Mouse (Mus musculus) neural tube, embryonic 12.5 days (tissue): ENCODE measurements at regions not wholly inside any gene's neighbourhood (a gene's known extent, or its start where the extent isn't known, plus 50 kb on each side); places are given as distances from the start of the nearest gene placed in this dataset.
"Not testable (repeated sequence)": the region's sequence is repeated elsewhere in the genome, so short reads cannot be mapped to it uniquely, and the experiment has no call there.

Source experiments
- ATAC-seq: fragments of 200-750 bp; cut with Nextera tagmentation; 2 replicates; pipeline ENCODE4 v1.8.0; 2017; ENCODE audit warnings: low read depth, mild to moderate bottlenecking, moderate TSS enrichment, moderate library complexity; ENCODE audit not compliant: low FRiP score
- H3K27ac ChIP-seq: fragments of 300-500 bp; sonication (generic); 2 replicates; pipeline ENCODE4 v1.5.1; 2016
- H3K27me3 ChIP-seq: fragments of 300-500 bp; sonication (generic); replicated peaks from 2 replicates; pipeline ENCODE4 v1.6.1; 2016; ENCODE audit warnings: mild to moderate bottlenecking
- H3K36me3 ChIP-seq: fragments of 300-500 bp; sonication (generic); 2 replicates; pipeline ENCODE4 v1.6.1; 2016; ENCODE audit warnings: mild to moderate bottlenecking
- H3K4me1 ChIP-seq: fragments of 300-500 bp; sonication (generic); 2 replicates; pipeline ENCODE4 v1.6.1; 2016
- H3K4me2 ChIP-seq: fragments of 300-500 bp; sonication (generic); replicated peaks from 2 replicates; pipeline ENCODE4 v1.6.1; 2016; ENCODE audit warnings: mild to moderate bottlenecking
- H3K4me3 ChIP-seq: fragments of 300-500 bp; sonication (generic); 2 replicates; pipeline ENCODE4 v1.5.1; 2016
- H3K9ac ChIP-seq: fragments of 300-500 bp; sonication (generic); 2 replicates; pipeline ENCODE4 v1.6.1; 2016; ENCODE audit warnings: mild to moderate bottlenecking
- H3K9me3 ChIP-seq: fragments of 300-500 bp; sonication (generic); 2 replicates; pipeline ENCODE4 v1.6.1; 2016; ENCODE audit warnings: mild to moderate bottlenecking
- WGBS: fragments of 180-500 bp; shearing (Covaris S2); methylation state at CpG from one replicate; pipeline ENCODE4 v1.1.7; 2016; 5-methylcytosine and 5-hydroxymethylcytosine counted together

DNA sequence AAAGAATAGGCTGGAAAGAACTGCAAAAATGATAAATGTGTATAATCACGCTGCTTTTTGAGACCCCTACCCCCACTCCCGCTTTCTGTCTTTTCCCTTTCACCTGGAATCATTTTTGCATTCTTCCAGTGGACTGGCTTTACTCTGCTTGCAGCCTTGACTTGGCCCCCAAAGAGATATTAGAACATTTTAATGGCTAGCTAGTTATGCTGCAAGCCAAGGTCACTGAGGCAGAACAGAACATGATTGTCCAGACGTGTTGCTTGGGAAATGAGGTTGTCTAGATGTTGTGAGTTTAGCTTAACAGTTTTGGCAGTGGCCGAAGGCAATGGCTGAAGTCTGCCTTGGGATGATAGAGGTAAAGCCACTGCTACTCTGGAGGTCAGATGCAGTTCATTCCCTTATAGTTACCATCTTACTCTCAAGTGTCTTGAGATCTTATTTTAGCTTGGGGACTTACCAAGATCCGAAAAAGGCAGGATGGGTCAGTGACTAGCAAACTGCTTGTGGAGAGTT, 87.9 kb upstream of the Tars start:
- no peak overlapping the region for H3K4me2 ChIP-seq
- no peaks in the 10 kb centered on the region for H3K36me3 ChIP-seq
- no peak overlapping the region for H3K9ac ChIP-seq
- no peaks in the 10 kb centered on the region for H3K4me1 ChIP-seq
- H3K9me3 ChIP-seq, result no peaks in the 10 kb centered on the region
- H3K27me3 ChIP-seq, result no peaks in the 10 kb centered on the region
- WGBS, result 81% methylated on average over 5 of the region's 5 CpGs
- no peak for ATAC-seq
- H3K4me3 ChIP-seq, result no peak overlapping the region
- no peak overlapping the region for H3K27ac ChIP-seq

DNA sequence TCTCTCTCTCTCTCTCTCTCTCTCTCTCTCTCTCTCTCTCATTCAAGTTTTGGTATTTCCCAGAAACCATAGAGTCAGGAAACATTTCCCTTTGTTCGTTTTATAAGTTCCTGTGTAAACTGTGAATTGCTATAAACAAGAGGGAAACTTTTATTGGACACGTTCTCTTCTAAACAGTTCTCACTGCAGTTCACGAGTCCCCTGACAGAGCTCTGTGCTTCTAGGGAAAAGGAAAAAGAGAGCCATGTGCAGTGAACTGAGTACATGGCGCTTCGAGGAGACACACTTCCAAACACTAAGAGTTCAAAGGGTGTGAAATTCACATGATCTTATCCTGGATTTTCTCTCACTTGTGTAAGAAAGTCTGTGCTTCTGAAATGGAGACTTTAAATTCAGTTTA, 84.5 kb upstream of the Tars start:
- ATAC-seq, result no peak

DNA sequence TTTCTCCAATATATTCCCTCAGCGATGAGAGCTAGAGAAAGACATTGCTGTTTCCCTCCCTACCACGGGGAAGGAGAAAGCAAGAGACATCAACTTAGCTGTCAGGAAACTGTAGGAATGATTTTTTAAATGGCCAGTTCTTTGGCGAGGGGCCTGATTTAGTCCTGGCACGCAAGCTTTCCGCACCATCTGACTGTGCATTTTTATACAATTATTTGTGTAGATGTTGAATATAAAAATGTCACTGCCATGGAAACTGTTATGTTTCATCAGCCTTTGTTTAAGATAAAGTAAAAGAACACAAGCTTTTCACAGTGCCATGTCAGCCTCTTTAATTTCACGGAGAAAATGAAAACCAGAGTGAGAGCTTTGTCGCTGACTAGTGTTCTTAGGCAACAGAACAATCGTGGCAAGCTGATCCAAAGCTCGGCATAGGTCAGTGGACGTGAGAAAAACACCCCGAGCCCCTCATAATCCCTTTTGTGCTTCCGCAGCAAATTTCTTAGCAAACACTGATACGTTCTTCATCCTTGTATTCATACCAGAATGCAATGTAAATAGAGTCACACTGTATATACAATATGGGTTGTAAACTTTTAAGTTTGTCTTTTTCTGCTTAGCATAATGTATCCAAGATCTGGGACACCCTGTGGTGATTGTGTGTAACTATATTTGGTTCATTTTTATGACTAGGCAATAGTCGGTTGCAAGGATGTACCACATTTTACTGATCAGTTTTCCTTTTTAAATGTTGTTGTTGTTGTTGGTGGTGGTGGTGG, 79.9 kb upstream of the Tars start:
- no peak for ATAC-seq
- H3K36me3 ChIP-seq, result no peaks in the 10 kb centered on the region
- no peak overlapping the region for H3K4me2 ChIP-seq
- H3K9ac ChIP-seq, result no peak overlapping the region
- no peaks in the 10 kb centered on the region for H3K27me3 ChIP-seq
- 81% methylated on average over 14 of the region's 14 CpGs for WGBS
- H3K4me1 ChIP-seq, result no peaks in the 10 kb centered on the region
- H3K4me3 ChIP-seq, result no peak overlapping the region
- no peak overlapping the region for H3K27ac ChIP-seq
- no peaks in the 10 kb centered on the region for H3K9me3 ChIP-seq

More for the DNA sequence above, 84.5 kb upstream of the Tars start:
- H3K4me2 ChIP-seq, result no peak overlapping the region
- H3K27me3 ChIP-seq, result no peaks in the 10 kb centered on the region
- H3K27ac ChIP-seq, result no peak overlapping the region
- no peaks in the 10 kb centered on the region for H3K9me3 ChIP-seq
- no peaks in the 10 kb centered on the region for H3K4me1 ChIP-seq
- WGBS, result 77% methylated on average over 5 of the region's 5 CpGs
- no peaks in the 10 kb centered on the region for H3K36me3 ChIP-seq
- no peak overlapping the region for H3K4me3 ChIP-seq
- H3K9ac ChIP-seq, result no peak overlapping the region

DNA sequence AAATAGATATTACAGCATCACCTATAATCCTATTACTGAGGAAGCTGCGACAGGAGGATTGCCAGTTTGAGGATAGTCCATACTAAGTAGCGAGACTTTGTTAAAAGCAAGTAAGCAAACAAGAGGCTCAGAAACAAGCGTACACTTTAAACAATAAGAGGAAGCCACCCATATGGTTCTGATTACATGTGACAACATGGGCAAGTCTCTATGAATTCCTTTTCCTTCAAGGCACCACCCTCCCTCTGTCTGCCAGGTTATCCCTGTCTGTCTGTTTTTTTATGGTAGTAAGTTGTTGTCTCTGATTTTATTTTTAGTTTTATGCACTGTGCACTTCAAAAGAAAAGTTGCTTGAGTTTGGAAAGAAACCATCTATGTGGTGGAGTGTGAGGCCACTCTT, 76.8 kb upstream of the Tars start:
- H3K27ac ChIP-seq, result no peak overlapping the region
- no peaks in the 10 kb centered on the region for H3K4me1 ChIP-seq
- no peaks in the 10 kb centered on the region for H3K27me3 ChIP-seq
- WGBS, result 88% methylated on average over 3 of the region's 3 CpGs
- H3K4me2 ChIP-seq, result no peak overlapping the region
- ATAC-seq, result no peak
- no peak overlapping the region for H3K9ac ChIP-seq
- no peaks in the 10 kb centered on the region for H3K9me3 ChIP-seq
- no peaks in the 10 kb centered on the region for H3K36me3 ChIP-seq
- H3K4me3 ChIP-seq, result no peak overlapping the region

DNA sequence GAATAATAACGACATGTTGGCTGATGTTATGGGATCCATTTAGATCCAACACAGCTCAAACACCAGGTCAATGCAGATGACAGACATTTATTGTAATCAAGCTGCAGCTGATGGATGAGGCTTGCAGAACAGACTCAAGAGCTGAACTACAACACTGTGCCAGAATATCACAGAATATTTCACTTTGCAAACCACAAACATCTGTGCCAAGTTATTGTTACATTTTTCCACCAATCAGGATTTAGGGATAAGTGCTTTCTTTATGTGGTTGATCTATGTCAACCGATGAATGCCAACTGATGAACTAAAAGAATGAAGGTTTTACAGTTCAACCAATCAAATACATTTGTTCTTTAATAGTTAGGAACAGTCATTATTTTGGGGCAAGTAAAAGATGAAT, 63.9 kb upstream of the Tars start:
- H3K4me1 ChIP-seq, result no peaks in the 10 kb centered on the region
- no peaks in the 10 kb centered on the region for H3K27me3 ChIP-seq
- no peak overlapping the region for H3K9ac ChIP-seq
- no peak for ATAC-seq
- WGBS, result 87% methylated on average over 2 of the region's 2 CpGs
- no peaks in the 10 kb centered on the region for H3K36me3 ChIP-seq
- H3K9me3 ChIP-seq, result no peaks in the 10 kb centered on the region
- H3K4me3 ChIP-seq, result no peak overlapping the region
- H3K4me2 ChIP-seq, result no peak overlapping the region
- H3K27ac ChIP-seq, result no peak overlapping the region

DNA sequence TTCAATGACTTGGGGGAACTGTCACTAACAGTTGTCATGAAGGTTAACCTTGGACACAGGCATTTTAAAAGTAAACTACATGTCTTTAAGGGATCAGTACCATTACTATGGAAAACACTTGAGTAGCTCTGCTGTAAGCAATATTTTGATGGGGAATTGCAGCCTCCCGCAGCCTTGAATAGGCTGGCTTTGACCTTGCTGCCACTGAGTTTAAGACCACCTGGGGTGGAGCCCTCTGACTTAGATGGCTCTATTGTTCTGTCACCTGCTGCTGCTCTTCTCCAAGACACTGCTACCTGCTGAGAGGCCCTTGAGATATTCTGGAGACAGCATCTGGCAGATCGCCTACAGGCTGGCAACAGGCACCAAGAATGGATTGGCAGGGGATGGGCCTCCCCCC, 62.1 kb upstream of the Tars start:
- not testable (repeated sequence) for H3K4me1 ChIP-seq, H3K4me3 ChIP-seq, H3K36me3 ChIP-seq, ATAC-seq, H3K9ac ChIP-seq, H3K27ac ChIP-seq, H3K4me2 ChIP-seq, H3K9me3 ChIP-seq, H3K27me3 ChIP-seq
- WGBS, result 20% methylated on average over 2 of the region's 2 CpGs

DNA sequence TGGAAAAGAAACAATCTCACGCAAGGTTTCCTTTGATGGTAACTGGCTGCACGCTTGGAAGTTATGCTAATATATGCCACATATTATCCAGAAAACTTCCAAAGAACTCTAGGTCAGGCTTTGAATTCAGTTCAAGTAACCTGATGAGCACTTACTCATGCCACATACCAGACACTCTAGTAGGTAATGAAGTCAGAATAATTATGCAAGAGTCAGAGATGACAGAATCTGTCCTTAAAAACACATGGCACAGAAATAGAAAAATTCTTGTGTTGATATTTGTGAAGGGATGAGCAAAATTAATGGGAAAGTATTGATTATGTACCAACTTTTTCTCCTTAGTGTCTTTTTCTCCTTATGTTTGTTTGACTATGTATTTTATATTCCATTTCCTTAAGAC, 59.8 kb upstream of the Tars start:
- no peaks in the 10 kb centered on the region for H3K27me3 ChIP-seq
- no peaks in the 10 kb centered on the region for H3K9me3 ChIP-seq
- H3K4me1 ChIP-seq, result no peaks in the 10 kb centered on the region
- no peak overlapping the region for H3K27ac ChIP-seq
- no peak overlapping the region for H3K9ac ChIP-seq
- ATAC-seq, result no peak
- no peaks in the 10 kb centered on the region for H3K36me3 ChIP-seq
- H3K4me3 ChIP-seq, result no peak overlapping the region
- WGBS, result 96% methylated on average over 2 of the region's 2 CpGs
- H3K4me2 ChIP-seq, result no peak overlapping the region

DNA sequence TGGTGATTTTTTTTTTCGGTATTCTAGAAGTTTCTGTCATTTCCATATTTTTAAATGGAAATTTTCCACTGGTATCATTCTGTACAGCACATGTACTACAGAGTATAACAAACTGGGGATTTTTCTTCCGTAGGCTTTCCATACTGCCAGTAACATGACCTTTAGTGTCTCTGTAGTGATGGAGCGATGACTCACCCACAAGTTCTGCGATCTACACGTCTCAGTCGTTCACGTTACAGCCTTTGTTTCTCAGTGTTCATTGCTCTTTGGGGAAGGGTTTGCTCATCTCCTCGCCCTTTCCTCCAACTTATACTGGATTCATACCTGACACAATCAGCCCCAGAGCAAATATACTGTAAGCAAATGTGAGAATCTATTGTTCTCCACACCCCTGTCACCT, 57.8 kb upstream of the Tars start:
- no peaks in the 10 kb centered on the region for H3K27me3 ChIP-seq
- no peaks in the 10 kb centered on the region for H3K9me3 ChIP-seq
- no peak for ATAC-seq
- 83% methylated on average over 8 of the region's 8 CpGs for WGBS
- H3K4me1 ChIP-seq, result no peaks in the 10 kb centered on the region
- H3K36me3 ChIP-seq, result no peaks in the 10 kb centered on the region
- H3K27ac ChIP-seq, result no peak overlapping the region
- H3K4me3 ChIP-seq, result no peak overlapping the region
- H3K9ac ChIP-seq, result no peak overlapping the region
- no peak overlapping the region for H3K4me2 ChIP-seq

DNA sequence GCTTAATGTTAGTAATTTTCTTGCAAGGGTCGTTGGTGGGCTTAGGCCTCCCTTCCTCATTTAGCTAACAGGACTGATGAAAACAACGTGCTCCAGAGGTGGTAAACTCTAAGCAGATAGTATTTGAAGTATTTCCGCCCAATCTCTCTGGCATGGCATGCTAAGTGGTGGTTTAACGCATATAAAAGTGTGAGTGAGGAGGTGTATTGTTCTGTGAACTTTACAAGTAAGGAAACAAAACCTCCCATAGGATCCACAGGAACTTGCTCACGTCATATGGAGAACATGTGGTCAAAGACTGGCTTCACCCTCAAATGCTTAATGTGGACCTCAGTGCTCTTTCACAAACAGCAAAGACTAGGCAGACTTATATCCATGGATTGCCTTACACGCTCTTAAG, 56.5 kb upstream of the Tars start:
- H3K27me3 ChIP-seq, result no peaks in the 10 kb centered on the region
- ATAC-seq, result no peak
- 74% methylated on average over 6 of the region's 6 CpGs for WGBS

DNA sequence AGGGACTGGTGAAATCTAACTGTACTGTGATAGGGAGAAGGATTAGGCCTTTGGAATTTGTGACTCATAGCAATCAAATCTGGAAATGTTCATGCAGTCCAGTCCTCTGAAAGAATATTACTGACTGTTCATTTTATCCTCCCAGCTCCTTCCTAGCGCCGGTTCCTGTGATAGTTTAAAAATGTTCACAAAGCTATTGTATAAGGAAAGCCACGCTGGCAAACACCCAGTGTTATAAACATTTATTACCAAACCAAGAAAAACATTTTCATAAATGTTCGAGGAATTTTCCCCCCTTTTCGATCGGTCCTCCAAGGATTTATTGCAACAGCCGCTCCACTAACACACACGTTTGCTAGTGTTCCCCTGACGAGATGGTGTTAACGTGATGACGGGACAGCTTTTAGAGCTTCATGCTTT, 55.9 kb upstream of the Tars start:
- Histone ChIP-seq H3K4me1 (no peaks in the 10 kb centered on the region), H3K9ac (no peak overlapping the region), H3K9me3 (no peaks in the 10 kb centered on the region), H3K4me2 (no peak overlapping the region), H3K27ac (no peak overlapping the region), H3K27me3 (no peaks in the 10 kb centered on the region), H3K36me3 (no peaks in the 10 kb centered on the region), H3K4me3 (no peak overlapping the region)
- ATAC-seq, result no peak
- WGBS, result 86% methylated on average over 11 of the region's 11 CpGs

More for the DNA sequence above, 56.5 kb upstream of the Tars start:
- no peaks in the 10 kb centered on the region for H3K4me1 ChIP-seq
- H3K27ac ChIP-seq, result no peak overlapping the region
- no peaks in the 10 kb centered on the region for H3K36me3 ChIP-seq
- H3K4me2 ChIP-seq, result no peak overlapping the region
- no peaks in the 10 kb centered on the region for H3K9me3 ChIP-seq
- H3K4me3 ChIP-seq, result no peak overlapping the region
- no peak overlapping the region for H3K9ac ChIP-seq

DNA sequence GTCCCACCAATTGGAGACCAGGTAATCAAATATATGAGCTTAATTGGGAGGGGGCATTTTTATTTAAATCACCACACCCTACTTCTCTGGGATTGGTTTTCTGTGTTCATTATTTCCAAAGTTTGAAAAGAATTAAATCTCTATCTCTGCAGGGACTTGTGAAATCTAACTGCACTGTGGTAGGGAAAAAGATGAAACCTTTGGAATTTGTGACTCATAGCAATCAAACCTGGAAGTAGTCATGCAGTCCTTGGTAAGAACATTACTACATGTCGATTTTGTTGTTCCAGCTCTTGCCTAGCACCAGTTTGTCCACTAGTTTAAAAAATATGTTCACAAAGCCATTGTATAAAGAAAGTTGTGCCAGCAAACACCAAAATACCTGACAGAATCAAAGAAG, 54.5 kb upstream of the Tars start:
- H3K4me3 ChIP-seq, result no peak overlapping the region
- H3K4me2 ChIP-seq, result no peak overlapping the region
- H3K9me3 ChIP-seq, result no peaks in the 10 kb centered on the region
- no peak overlapping the region for H3K27ac ChIP-seq
- no peaks in the 10 kb centered on the region for H3K27me3 ChIP-seq
- ATAC-seq, result no peak
- no peaks in the 10 kb centered on the region for H3K4me1 ChIP-seq
- no peaks in the 10 kb centered on the region for H3K36me3 ChIP-seq
- 85% methylated on average over 1 of the region's 1 CpGs for WGBS
- H3K9ac ChIP-seq, result no peak overlapping the region

DNA sequence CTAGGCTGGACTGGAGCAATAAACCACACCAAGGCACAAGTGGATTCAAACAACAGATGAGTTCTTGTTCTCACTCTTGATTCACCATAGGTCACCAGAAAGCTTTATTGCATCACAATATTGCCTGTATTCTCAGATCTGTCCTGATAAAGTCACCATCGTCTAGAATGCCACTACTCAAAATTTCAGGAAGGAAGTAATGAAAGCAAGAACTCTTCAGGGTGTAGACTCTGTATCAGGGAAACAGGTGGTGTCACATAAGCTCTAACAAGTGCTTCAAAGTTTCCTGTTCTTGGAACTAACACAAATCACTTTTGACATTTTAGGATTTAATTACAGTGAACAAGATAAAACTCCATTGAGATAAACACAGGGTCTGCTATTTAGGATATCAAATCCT, 52.2 kb upstream of the Tars start:
- H3K9me3 ChIP-seq, result no peaks in the 10 kb centered on the region
- no peak for ATAC-seq
- no peak overlapping the region for H3K27ac ChIP-seq
- no peak overlapping the region for H3K4me2 ChIP-seq
- H3K4me1 ChIP-seq, result no peaks in the 10 kb centered on the region
- no peaks in the 10 kb centered on the region for H3K36me3 ChIP-seq
- no peaks in the 10 kb centered on the region for H3K27me3 ChIP-seq
- H3K9ac ChIP-seq, result no peak overlapping the region
- WGBS, result 89% methylated on average over 1 of the region's 1 CpGs
- H3K4me3 ChIP-seq, result no peak overlapping the region
